Mouse (Mus musculus) CH12.LX (cell line): ENCODE measurements around the gene Mrtfa. TPM values are rescaled to one million over a fixed set of nuclear protein-coding genes. Genes with fewer than 3 reads are reported as not detected.

Experiments
- DNase-seq: peaks from one replicate; pipeline ENCODE4 v3.0.0-alpha.2; 2013; ENCODE audit errors: extremely low read depth
- H3K27ac ChIP-seq: 2 replicates; pipeline ENCODE4 v1.5.1; 2012; ENCODE audit warnings: low read depth, mild to moderate bottlenecking, control low read depth, moderate library complexity; ENCODE audit not compliant: insufficient read depth
- H3K27me3 ChIP-seq: replicated peaks from 2 replicates; pipeline ENCODE3; 2012; ENCODE audit warnings: inconsistent platforms
- H3K36me3 ChIP-seq, 2 experiments: replicated peaks in 1 of 2; 2 replicates each; pipeline versions ENCODE3 to v1.6.1; 2012; ENCODE audit warnings: inconsistent platforms in 1 of 2, low read length in 1 of 2, mild to moderate bottlenecking in 1 of 2, mixed read lengths in 1 of 2, moderate library complexity in 1 of 2; ENCODE audit not compliant: control insufficient read depth in 1 of 2, insufficient read depth in 1 of 2
- H3K4me1 ChIP-seq, 2 experiments: 2 replicates each; pipeline ENCODE4 v1.6.1; 2012; ENCODE audit warnings: inconsistent platforms in 1 of 2, moderate library complexity in 1 of 2; ENCODE audit not compliant: insufficient read depth in 2 of 2, control insufficient read depth in 1 of 2
- H3K4me2 ChIP-seq: 2 replicates; pipeline ENCODE4 v1.6.1; 2012; ENCODE audit warnings: low read depth, mild to moderate bottlenecking, control low read depth; ENCODE audit not compliant: poor library complexity, insufficient read depth, severe bottlenecking
- H3K4me3 ChIP-seq, 3 experiments: fragments of 150-350 bp in 1 of 3; sonication (generic) in 1 of 3; replicated peaks in 1 of 3; 2 replicates each; pipeline versions ENCODE3 to v1.5.1; 2011 to 2012; ENCODE audit warnings: low read depth in 2 of 3, low read length in 2 of 3, mild to moderate bottlenecking in 2 of 3, moderate library complexity in 2 of 3, control low read depth in 1 of 3, improper control_type of control experiment in 1 of 3, inconsistent platforms in 1 of 3, mixed read lengths in 1 of 3; ENCODE audit not compliant: poor library complexity in 1 of 3
- H3K79me2 ChIP-seq: replicated peaks from 2 replicates; pipeline ENCODE4 v1.6.1; 2012; ENCODE audit warnings: mild to moderate bottlenecking, moderate library complexity; ENCODE audit not compliant: control insufficient read depth, poor library complexity, insufficient read depth, severe bottlenecking; ENCODE audit errors: extremely low read depth
- H3K9ac ChIP-seq: 2 replicates; pipeline ENCODE4 v1.6.1; 2012; ENCODE audit warnings: low read depth, mild to moderate bottlenecking, control low read depth, moderate library complexity; ENCODE audit not compliant: insufficient read depth
- H3K9me3 ChIP-seq: replicated peaks from 2 replicates; pipeline ENCODE3; 2012; ENCODE audit warnings: low read length, inconsistent platforms, mixed read lengths
- BHLHE40 ChIP-seq: IDR thresholded peaks from 2 replicates; pipeline ENCODE4 v1.6.1; 2011; ENCODE audit warnings: mild to moderate bottlenecking, low read depth, low read length, improper control_type of control experiment
- CHD1 ChIP-seq: IDR thresholded peaks from 2 replicates; pipeline ENCODE4 v1.6.1; 2012; ENCODE audit warnings: low read depth, low read length, improper control_type of control experiment, inconsistent platforms
- CTCF ChIP-seq, 2 experiments: IDR thresholded peaks in 1 of 2; conservative IDR thresholded peaks in 1 of 2; 2 replicates each; pipeline ENCODE4 v1.5.1; 2011 to 2012; ENCODE audit warnings: low read depth in 2 of 2, low read length in 2 of 2, improper control_type of control experiment in 1 of 2, inconsistent platforms in 1 of 2, mild to moderate bottlenecking in 1 of 2, moderate library complexity in 1 of 2
- EP300 ChIP-seq: IDR thresholded peaks from 2 replicates; pipeline ENCODE4 v1.6.1; 2011; ENCODE audit warnings: low read length, improper control_type of control experiment
- GABPA ChIP-seq: IDR thresholded peaks from 2 replicates; pipeline ENCODE4 v1.6.1; 2012; ENCODE audit warnings: low read depth, low read length, improper control_type of control experiment, inconsistent platforms; ENCODE audit not compliant: insufficient replicate concordance
- JUND ChIP-seq: conservative IDR thresholded peaks from 2 replicates; pipeline ENCODE4 v1.6.1; 2011; ENCODE audit warnings: low read depth, low read length, improper control_type of control experiment
- MAX ChIP-seq: IDR thresholded peaks from 2 replicates; pipeline ENCODE4 v1.6.1; 2011; ENCODE audit warnings: low read length, improper control_type of control experiment
- MAZ ChIP-seq: IDR thresholded peaks from 2 replicates; pipeline ENCODE4 v1.6.1; 2012; ENCODE audit warnings: low read depth, mild to moderate bottlenecking, inconsistent platforms, low read length, improper control_type of control experiment, moderate library complexity
- MEF2A ChIP-seq: IDR thresholded peaks from 2 replicates; pipeline ENCODE4 v1.6.1; 2014; ENCODE audit warnings: low read depth, mild to moderate bottlenecking, inconsistent platforms, low read length, improper control_type of control experiment, borderline replicate concordance
- MXI1 ChIP-seq: IDR thresholded peaks from 2 replicates; pipeline ENCODE4 v1.6.1; 2011; ENCODE audit warnings: mild to moderate bottlenecking, low read depth, low read length, improper control_type of control experiment
- NELFE ChIP-seq: IDR thresholded peaks from 2 replicates; pipeline ENCODE4 v1.6.1; 2011; ENCODE audit warnings: low read depth, low read length, improper control_type of control experiment
- NRF1 ChIP-seq: IDR thresholded peaks from 2 replicates; pipeline ENCODE4 v1.6.1; 2014; ENCODE audit warnings: low read depth, mild to moderate bottlenecking, inconsistent platforms, low read length, improper control_type of control experiment, moderate library complexity
- POLR2AphosphoS2 ChIP-seq: IDR thresholded peaks from 2 replicates; pipeline ENCODE4 v1.6.1; 2011; ENCODE audit warnings: low read depth, low read length, improper control_type of control experiment
- RAD21 ChIP-seq: IDR thresholded peaks from 2 replicates; pipeline ENCODE4 v1.6.1; 2011; ENCODE audit warnings: low read depth, mild to moderate bottlenecking, low read length, improper control_type of control experiment, moderate library complexity
- TCF12 ChIP-seq: IDR thresholded peaks from 2 replicates; pipeline ENCODE4 v1.6.1; 2014; ENCODE audit warnings: low read depth, mild to moderate bottlenecking, inconsistent platforms, low read length, improper control_type of control experiment
- UBTF ChIP-seq: IDR thresholded peaks from 2 replicates; pipeline ENCODE4 v1.6.1; 2012; ENCODE audit warnings: low read depth, mild to moderate bottlenecking, inconsistent platforms, low read length, improper control_type of control experiment, moderate library complexity
- USF1 ChIP-seq: IDR thresholded peaks from 2 replicates; pipeline ENCODE4 v1.6.1; 2014; ENCODE audit warnings: low read depth, mild to moderate bottlenecking, inconsistent platforms, low read length, improper control_type of control experiment
- USF2 ChIP-seq: conservative IDR thresholded peaks from 2 replicates; pipeline ENCODE4 v1.6.1; 2011; ENCODE audit warnings: low read depth, low read length, improper control_type of control experiment
- ZMIZ1 ChIP-seq: IDR thresholded peaks from 2 replicates; pipeline ENCODE4 v1.6.1; 2012; ENCODE audit warnings: low read depth, mild to moderate bottlenecking, inconsistent platforms, low read length, improper control_type of control experiment
- ZNF384 ChIP-seq: IDR thresholded peaks from 2 replicates; pipeline ENCODE4 v1.6.1; 2012; ENCODE audit warnings: low read depth, low read length, improper control_type of control experiment, inconsistent platforms
- dilution Hi-C: fragments of 300-500 bp; cut with MboI; formaldehyde crosslinking; loops from 2 replicates; pipeline ENCODE4 v1.14.3; 2020; ENCODE audit warnings: low sequenced_read_pairs; ENCODE audit not compliant: extremely low pct_unique_long_range_greater_than_20kb, extremely low pct_ligation_motif_present
- in situ Hi-C: fragments of 300-500 bp; cut with MboI; formaldehyde crosslinking; loops from 3 replicates; pipeline ENCODE4 v1.14.3; 2019; ENCODE audit warnings: low sequenced_read_pairs, low pct_ligation_motif_present, low pct_unique_long_range_greater_than_20kb, mixed read lengths
- polyA plus RNA-seq: library from polyadenylated mRNA; unstranded; fragments of >175 nt; gene quantifications from 2 replicates; pipeline ENCODE4 v1.2.1, GENCODE M21; 2012; ENCODE audit warnings: low read depth; ENCODE audit not compliant: insufficient read length
- total RNA-seq, 2 experiments: library from RNA; depleted of rRNA; stranded (reverse); fragments of 300-350 nt in 1 of 2; fragments of >200 nt in 1 of 2; gene quantifications; 2 replicates each; pipeline ENCODE4 v1.2.3; 2012 to 2014

The Mrtfa gene
- total and polyA plus RNA-seq, 3 experiments: 4.6 to 23.2 (median 8.2) TPM

DNA sequence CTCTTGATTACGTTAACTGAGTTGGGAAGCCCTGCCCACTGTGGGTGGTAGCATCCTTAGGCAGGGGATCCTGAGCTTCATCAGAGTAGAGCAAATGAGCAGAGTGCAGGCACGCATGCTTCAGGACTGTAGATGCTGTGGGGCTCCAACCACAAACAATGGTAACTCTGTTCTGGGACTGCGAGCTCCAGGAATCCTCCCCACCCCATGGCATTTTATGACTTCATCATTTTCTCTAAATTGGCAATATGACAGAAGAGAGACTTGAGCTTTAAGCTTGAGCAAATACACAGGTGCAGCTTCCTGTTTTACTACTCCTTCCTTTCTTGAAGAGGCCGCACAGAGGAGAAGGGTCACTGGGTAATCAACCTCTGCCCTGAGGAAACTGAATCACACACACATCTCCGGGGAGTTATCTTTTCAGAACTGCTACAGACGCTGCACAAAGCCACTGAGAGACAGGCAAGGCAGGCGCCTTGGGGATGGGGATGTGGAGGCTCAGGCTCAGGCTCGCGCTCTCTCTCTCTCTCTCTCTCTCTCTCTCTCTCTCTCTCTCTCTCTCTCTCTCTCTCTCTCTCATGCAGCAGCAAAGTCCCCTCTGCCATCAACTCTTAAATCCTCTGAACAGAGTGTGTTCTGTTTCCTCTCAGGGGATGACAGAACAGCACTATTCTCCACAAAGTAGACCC lies 157.5 kb downstream of the Mrtfa start (continued):
- no peak for TF ChIP-seq JUND

DNA sequence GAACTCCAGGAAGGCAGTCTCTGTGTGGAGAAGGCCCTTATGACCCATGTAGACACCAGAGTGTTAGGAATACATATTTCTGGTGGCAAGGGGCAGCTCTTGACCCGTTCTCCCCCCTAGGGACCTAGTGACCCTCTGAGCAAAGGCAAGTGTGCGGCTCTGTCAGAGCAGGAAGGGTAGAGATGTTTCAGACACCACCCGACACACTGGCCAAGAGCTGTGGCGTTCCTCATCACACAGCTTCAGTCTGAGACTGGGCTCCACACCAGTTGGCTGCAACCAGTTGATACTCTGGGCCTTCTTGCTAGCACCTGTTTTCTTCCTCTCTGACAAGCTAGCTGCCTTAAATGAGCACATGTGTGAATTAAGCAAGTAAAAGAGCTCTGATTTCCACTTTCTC lies 158.9 kb downstream of the Mrtfa start:
- Histone ChIP-seq H3K4me1 (peaks cover 34 to 97% of the 10 kb centered on the region in 2 experiments), H3K79me2 (0 out of 2 replicates have a peak, but pooled peaks cover 4% of the 10 kb centered on the region), H3K4me3 (no peak overlapping the region), H3K9me3 (no peaks in the 10 kb centered on the region), H3K4me2 (no peak overlapping the region), H3K36me3 (peaks cover 12 to 48% of the 10 kb centered on the region in 2 experiments), H3K27ac (no peak overlapping the region), H3K9ac (no peak overlapping the region), H3K27me3 (no peaks in the 10 kb centered on the region)
- in situ Hi-C loops: no loop called here
- TF ChIP-seq MXI1: no peak
- TF ChIP-seq ZNF384: no peak
- TF ChIP-seq TCF12: no peak
- no peak for TF ChIP-seq GABPA
- TF ChIP-seq CTCF (conservative IDR thresholded peaks at IDR 0.05 in 1 of 2, IDR thresholded peaks at IDR 0.05 in 1 of 2; ENCODE audit: low read depth in 2 of 2, low read length in 2 of 2): no peak
- TF ChIP-seq NRF1: no peak
- TF ChIP-seq RAD21: no peak
- TF ChIP-seq MEF2A: no peak
- TF ChIP-seq USF1: no peak
- TF ChIP-seq BHLHE40: no peak
- TF ChIP-seq NELFE: no peak
- no peak for TF ChIP-seq ZMIZ1
- no peak for TF ChIP-seq POLR2AphosphoS2
- TF ChIP-seq MAZ: no peak
- no peak for TF ChIP-seq CHD1
- TF ChIP-seq USF2: no peak
- no peak for TF ChIP-seq EP300
- no peak for TF ChIP-seq MAX
- TF ChIP-seq UBTF: no peak
- dilution Hi-C loops: no loop called here
- no peak for DNase-seq
